Mouse (Mus musculus): Measurements from ENCODE around the gene Ptges. TPM values are rescaled to one million over a fixed set of nuclear protein-coding genes. Genes with fewer than 3 reads are reported as not detected.

The Ptges gene
- total and polyA plus RNA-seq, 2 experiments from 2014 or later = 6.7 to 8.0 TPM

- no peaks in the 10 kb centered on the region for H3K9me3 ChIP-seq (ENCODE audit: low read length)
- no peaks in the 10 kb centered on the region for H3K36me3 ChIP-seq (ENCODE audit: insufficient read depth, low read length)
- H3K9ac ChIP-seq (replicated peaks; ENCODE audit: low read length, poor library complexity, severe bottlenecking) = no peak overlapping the region
Observed at GRCm38 (mm10) chr2:30848184-30848583, 81.5 kb downstream of the Ptges start.

GRCm38 (mm10) chr2:30846723-30847122 is 82.9 kb downstream of the Ptges start:
- no peaks in the 10 kb centered on the region for H3K9me3 ChIP-seq (ENCODE audit: low read length)
- no peak overlapping the region for H3K9ac ChIP-seq (replicated peaks; ENCODE audit: low read length, poor library complexity, severe bottlenecking)
- H3K36me3 ChIP-seq (ENCODE audit: insufficient read depth, low read length) = no peaks in the 10 kb centered on the region
- H3K4me3 ChIP-seq (ENCODE audit: low read depth, low read length) = no peak overlapping the region
- peaks cover 27% of the 10 kb centered on the region for H3K27me3 ChIP-seq (ENCODE audit: insufficient read depth, low read length)
- no peak for ATAC-seq (ENCODE audit: low FRiP score)
- H3K4me2 ChIP-seq (ENCODE audit: low read depth, low read length, poor library complexity, severe bottlenecking) = no peak overlapping the region
- TF ChIP-seq CTCF (IDR thresholded peaks at IDR 0.05) = no peak
- DNase-seq (ENCODE audit: low spot score) = no peak
- no peak overlapping the region for H3K27ac ChIP-seq (ENCODE audit: low read depth, low read length)
- WGBS = 60% methylated on average over 6 of the region's 6 CpGs
- 0 out of 2 replicates have a peak, but pooled peaks cover 4% of the 10 kb centered on the region for H3K4me1 ChIP-seq (ENCODE audit: insufficient read depth, low read length)

More at GRCm38 (mm10) chr2:30848184-30848583, 81.5 kb downstream of the Ptges start:
- no peak overlapping the region for H3K4me3 ChIP-seq (ENCODE audit: low read depth, low read length)
- ATAC-seq (ENCODE audit: low FRiP score) = no peak
- TF ChIP-seq CTCF (IDR thresholded peaks at IDR 0.05) = no peak
- no peak overlapping the region for H3K27ac ChIP-seq (ENCODE audit: low read depth, low read length)
- H3K27me3 ChIP-seq (ENCODE audit: insufficient read depth, low read length) = peaks cover 27% of the 10 kb centered on the region
- DNase-seq (ENCODE audit: low spot score) = no peak
- peaks cover 9% of the 10 kb centered on the region; the same call in 1 of the 2 replicates for H3K4me1 ChIP-seq (ENCODE audit: insufficient read depth, low read length)
- 66% methylated on average over 8 of the region's 8 CpGs for WGBS
- no peak overlapping the region for H3K4me2 ChIP-seq (ENCODE audit: low read depth, low read length, poor library complexity, severe bottlenecking)

GRCm38 (mm10) chr2:30846236-30846635 is 83.4 kb downstream of the Ptges start:
- Histone ChIP-seq H3K36me3 (ENCODE audit: insufficient read depth, low read length) (no peaks in the 10 kb centered on the region), H3K27ac (ENCODE audit: low read depth, low read length) (no peak overlapping the region), H3K27me3 (ENCODE audit: insufficient read depth, low read length) (peaks cover 27% of the 10 kb centered on the region), H3K4me3 (ENCODE audit: low read depth, low read length) (no peak overlapping the region), H3K9me3 (ENCODE audit: low read length) (no peaks in the 10 kb centered on the region), H3K4me1 (ENCODE audit: insufficient read depth, low read length) (0 out of 2 replicates have a peak, but pooled peaks cover 4% of the 10 kb centered on the region), H3K4me2 (ENCODE audit: low read depth, low read length, poor library complexity, severe bottlenecking) (no peak overlapping the region), H3K9ac (replicated peaks; ENCODE audit: low read length, poor library complexity, severe bottlenecking) (no peak overlapping the region)
- DNase-seq (ENCODE audit: low spot score) = no peak
- ATAC-seq (ENCODE audit: low FRiP score) = no peak
- TF ChIP-seq CTCF (IDR thresholded peaks at IDR 0.05) = no peak
- 89% methylated on average over 8 of the region's 8 CpGs for WGBS

- TF ChIP-seq CTCF (IDR thresholded peaks at IDR 0.05) = no peak
Observed at GRCm38 (mm10) chr2:30845152-30846070, 84.3 kb downstream of the Ptges start.

GRCm38 (mm10) chr2:30842615-30843014 is 87.0 kb downstream of the Ptges start:
- Histone ChIP-seq H3K36me3 (ENCODE audit: insufficient read depth, low read length) (no peaks in the 10 kb centered on the region), H3K9ac (replicated peaks; ENCODE audit: low read length, poor library complexity, severe bottlenecking) (no peak overlapping the region), H3K9me3 (ENCODE audit: low read length) (no peaks in the 10 kb centered on the region), H3K27me3 (ENCODE audit: insufficient read depth, low read length) (peaks cover 27% of the 10 kb centered on the region), H3K4me1 (ENCODE audit: insufficient read depth, low read length) (0 out of 2 replicates have a peak, but pooled peaks cover 4% of the 10 kb centered on the region), H3K4me2 (ENCODE audit: low read depth, low read length, poor library complexity, severe bottlenecking) (no peak overlapping the region), H3K27ac (ENCODE audit: low read depth, low read length) (no peak overlapping the region), H3K4me3 (ENCODE audit: low read depth, low read length) (no peak overlapping the region)
- WGBS = 58% methylated on average over 10 of the region's 10 CpGs
- DNase-seq (ENCODE audit: low spot score) (no peak), ATAC-seq (ENCODE audit: low FRiP score) (no peak)
- TF ChIP-seq CTCF (IDR thresholded peaks at IDR 0.05) = no peak

More at GRCm38 (mm10) chr2:30845152-30846070, 84.3 kb downstream of the Ptges start:
- Histone ChIP-seq H3K4me3 (ENCODE audit: low read depth, low read length) (peak overlapping the region; percentile 40), H3K9ac (replicated peaks; ENCODE audit: low read length, poor library complexity, severe bottlenecking) (peak overlapping the region; percentile 46), H3K9me3 (ENCODE audit: low read length) (no peaks in the 10 kb centered on the region), H3K4me1 (ENCODE audit: insufficient read depth, low read length) (0 out of 2 replicates have a peak, but pooled peaks cover 4% of the 10 kb centered on the region), H3K36me3 (ENCODE audit: insufficient read depth, low read length) (no peaks in the 10 kb centered on the region), H3K4me2 (ENCODE audit: low read depth, low read length, poor library complexity, severe bottlenecking) (peak overlapping the region; percentile 79), H3K27me3 (ENCODE audit: insufficient read depth, low read length) (peaks cover 27% of the 10 kb centered on the region), H3K27ac (ENCODE audit: low read depth, low read length) (no peak overlapping the region)
- ATAC-seq (ENCODE audit: low FRiP score) = no peak
- no peak for DNase-seq (ENCODE audit: low spot score)
- WGBS = 2% methylated on average over 51 of the region's 80 CpGs

Other genes with a start within 250 kb of the Ptges start
- 2.4 TPM in 1 of 2 replicates, not detected in the other for gene 1700001O22Rik, start 126.2 kb downstream of the Ptges start, total RNA-seq (2014; rRNA removed)
- gene 1700001O22Rik, start 126.2 kb downstream of the Ptges start, polyA plus RNA-seq (2015; fragmentation: Nextera tagmentation; extraction: Ambion mirVana) = 1.2 and 1.5 TPM in 2 replicates
- 62.2 and 74.1 TPM in 2 replicates for gene Ntmt1, start 122.0 kb downstream of the Ptges start, total RNA-seq (2014; rRNA removed)
- 90.3 and 104 TPM in 2 replicates for gene Ntmt1, start 122.0 kb downstream of the Ptges start, polyA plus RNA-seq (2015; fragmentation: Nextera tagmentation; extraction: Ambion mirVana)
- gene Asb6, start 99.5 kb downstream of the Ptges start, total RNA-seq (2014; rRNA removed) = 36.5 and 40.7 TPM in 2 replicates
- 36.1 and 39.6 TPM in 2 replicates for gene Asb6, start 99.5 kb downstream of the Ptges start, polyA plus RNA-seq (2015; fragmentation: Nextera tagmentation; extraction: Ambion mirVana)
- gene Prrx2, start 94.9 kb downstream of the Ptges start, total RNA-seq (2014; rRNA removed) = 4.4 and 12.5 TPM in 2 replicates
- gene Prrx2, start 94.9 kb downstream of the Ptges start, polyA plus RNA-seq (2015; fragmentation: Nextera tagmentation; extraction: Ambion mirVana) = 3.0 and 5.1 TPM in 2 replicates
- 27.1 and 28.3 TPM in 2 replicates for gene Tor1b, start 23.1 kb upstream of the Ptges start, total RNA-seq (2014; rRNA removed)
- 16.4 and 17.0 TPM in 2 replicates for gene Tor1b, start 23.1 kb upstream of the Ptges start, polyA plus RNA-seq (2015; fragmentation: Nextera tagmentation; extraction: Ambion mirVana)
- 68.9 and 88.7 TPM in 2 replicates for gene Tor1a, start 38.1 kb upstream of the Ptges start, total RNA-seq (2014; rRNA removed)
- gene Tor1a, start 38.1 kb upstream of the Ptges start, polyA plus RNA-seq (2015; fragmentation: Nextera tagmentation; extraction: Ambion mirVana) = 90.3 and 95.4 TPM in 2 replicates
- 34.8 and 41.7 TPM in 2 replicates for gene BC005624, start 52.3 kb upstream of the Ptges start, total RNA-seq (2014; rRNA removed)
- 86.7 and 93.1 TPM in 2 replicates for gene BC005624, start 52.3 kb upstream of the Ptges start, polyA plus RNA-seq (2015; fragmentation: Nextera tagmentation; extraction: Ambion mirVana)
- 36.6 and 41.2 TPM in 2 replicates for gene Usp20, start 52.4 kb upstream of the Ptges start, total RNA-seq (2014; rRNA removed)
- 32.5 and 32.8 TPM in 2 replicates for gene Usp20, start 52.4 kb upstream of the Ptges start, polyA plus RNA-seq (2015; fragmentation: Nextera tagmentation; extraction: Ambion mirVana)
- gene Fnbp1, start 212.1 kb upstream of the Ptges start, total RNA-seq (2014; rRNA removed) = 22.1 and 23.6 TPM in 2 replicates
- 25.2 and 30.7 TPM in 2 replicates for gene Fnbp1, start 212.1 kb upstream of the Ptges start, polyA plus RNA-seq (2015; fragmentation: Nextera tagmentation; extraction: Ambion mirVana)
- 46.7 and 47.3 TPM in 2 replicates for gene Gpr107, start 222.5 kb upstream of the Ptges start, total RNA-seq (2014; rRNA removed)
- 30.9 and 31.6 TPM in 2 replicates for gene Gpr107, start 222.5 kb upstream of the Ptges start, polyA plus RNA-seq (2015; fragmentation: Nextera tagmentation; extraction: Ambion mirVana)

All from midbrain, postnatal 0 days (tissue).